Mouse (Mus musculus): Measurements from ENCODE around the gene Pgp. TPM values are rescaled to one million over a fixed set of nuclear protein-coding genes. Genes with fewer than 3 reads are reported as not detected.
"Not testable (repeated sequence)": the region's sequence is repeated elsewhere in the genome, so short reads cannot be mapped to it uniquely, and the experiment has no call there.

The Pgp gene
- 48.8 and 102 TPM in 2 replicates for polyA plus RNA-seq (2012; ENCODE audit: insufficient read depth, low replicate concordance)

GRCm38 (mm10) chr17:24469910-24470602, at the start of gene Pgp, which contains the start of gene E4f1:
Gene Pgp (plus strand): TSS chr17:24470392.
Gene E4f1 (minus strand): TSS chr17:24470313.
- no peaks in the 10 kb centered on the region for H3K9me3 ChIP-seq
- no peaks in the 10 kb centered on the region for H3K27me3 ChIP-seq (replicated peaks)
- TF ChIP-seq FLI1 (IDR thresholded peaks at IDR 0.05; ENCODE audit: low read length) (no peak), GATA1 (IDR thresholded peaks at IDR 0.05; ENCODE audit: borderline replicate concordance, low read length) (no peak)
- H3K36me3 ChIP-seq (replicated peaks; ENCODE audit: low read length), result peaks cover 59% of the 10 kb centered on the region
- H3K4me3 ChIP-seq (replicated peaks), result peak within 1 kb of the TSS; percentile 93
- peaks cover 44% of the 10 kb centered on the region for H3K4me1 ChIP-seq

DNA sequence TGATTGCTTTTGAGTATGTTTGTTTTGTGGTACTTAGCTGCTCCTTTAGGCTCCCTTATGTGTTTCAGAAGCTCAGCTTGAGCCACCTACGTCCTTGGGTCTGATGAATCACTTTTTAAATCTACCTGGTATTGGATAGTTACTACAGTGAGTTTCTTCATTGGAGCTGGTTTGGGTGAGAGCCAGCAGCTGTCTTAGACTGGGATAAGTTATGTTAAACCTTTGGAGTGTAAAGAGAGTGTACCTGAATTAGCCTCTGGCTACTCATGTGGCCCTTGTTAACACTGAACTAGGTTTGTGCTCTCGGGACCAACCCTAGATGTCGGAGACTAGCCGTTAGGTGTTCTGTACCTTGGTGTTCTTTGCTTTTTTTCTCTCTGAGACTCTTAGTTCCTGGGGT, 47.1 kb upstream of the Pgp start:
- H3K27me3 ChIP-seq (replicated peaks), result no peaks in the 10 kb centered on the region
- TF ChIP-seq FLI1 (IDR thresholded peaks at IDR 0.05; ENCODE audit: low read length) (no peak), GATA1 (IDR thresholded peaks at IDR 0.05; ENCODE audit: borderline replicate concordance, low read length) (no peak)
- no peaks in the 10 kb centered on the region for H3K9me3 ChIP-seq
- H3K4me1 ChIP-seq, result peaks cover 24% of the 10 kb centered on the region
- peaks cover 70% of the 10 kb centered on the region for H3K36me3 ChIP-seq (replicated peaks; ENCODE audit: low read length)
- H3K4me3 ChIP-seq (replicated peaks), result no peak overlapping the region

- Histone ChIP-seq H3K36me3 (replicated peaks; ENCODE audit: low read length) (peaks cover 64% of the 10 kb centered on the region), H3K4me3 (replicated peaks) (no peak overlapping the region), H3K27me3 (replicated peaks) (no peaks in the 10 kb centered on the region), H3K9me3 (no peaks in the 10 kb centered on the region), H3K4me1 (peaks cover 16% of the 10 kb centered on the region)
- TF ChIP-seq FLI1 (IDR thresholded peaks at IDR 0.05; ENCODE audit: low read length), result no peak
- TF ChIP-seq GATA1 (IDR thresholded peaks at IDR 0.05; ENCODE audit: borderline replicate concordance, low read length), result no peak
These were observed 45.7 kb upstream of the Pgp start for GRCm38 (mm10) chr17:24424489-24424888.

- not testable (repeated sequence) for H3K4me3 ChIP-seq (replicated peaks); H3K27me3 ChIP-seq (replicated peaks); H3K9me3 ChIP-seq
- Histone ChIP-seq H3K4me1 (peaks cover 19% of the 10 kb centered on the region), H3K36me3 (replicated peaks; ENCODE audit: low read length) (peaks cover 63% of the 10 kb centered on the region)
These were observed 44.9 kb upstream of the Pgp start for GRCm38 (mm10) chr17:24425326-24425725.

- no peak for TF ChIP-seq FLI1 (IDR thresholded peaks at IDR 0.05; ENCODE audit: low read length)
- TF ChIP-seq GATA1 (IDR thresholded peaks at IDR 0.05; ENCODE audit: borderline replicate concordance, low read length), result no peak
- H3K4me1 ChIP-seq, result peaks cover 25% of the 10 kb centered on the region
- H3K36me3 ChIP-seq (replicated peaks; ENCODE audit: low read length), result peaks cover 60% of the 10 kb centered on the region
- no peaks in the 10 kb centered on the region for H3K27me3 ChIP-seq (replicated peaks)
- no peaks in the 10 kb centered on the region for H3K9me3 ChIP-seq
- H3K4me3 ChIP-seq (replicated peaks), result peak overlapping the region; percentile 80
These were observed 44.3 kb upstream of the Pgp start for GRCm38 (mm10) chr17:24425905-24426304.

GRCm38 (mm10) chr17:24426471-24427169, 43.6 kb upstream of the Pgp start, which contains the start of gene Eci1:
Gene Eci1 (plus strand): TSS chr17:24426641.
- H3K9me3 ChIP-seq, result no peaks in the 10 kb centered on the region
- H3K4me3 ChIP-seq (replicated peaks), result peak within 1 kb of the TSS; percentile 98
- H3K27me3 ChIP-seq (replicated peaks), result no peaks in the 10 kb centered on the region
- TF ChIP-seq FLI1 (IDR thresholded peaks at IDR 0.05; ENCODE audit: low read length), result no peak
- TF ChIP-seq GATA1 (IDR thresholded peaks at IDR 0.05; ENCODE audit: borderline replicate concordance, low read length), result no peak
- peaks cover 26% of the 10 kb centered on the region for H3K4me1 ChIP-seq
- H3K36me3 ChIP-seq (replicated peaks; ENCODE audit: low read length), result peaks cover 54% of the 10 kb centered on the region

- Histone ChIP-seq H3K36me3 (replicated peaks; ENCODE audit: low read length) (peaks cover 52% of the 10 kb centered on the region), H3K27me3 (replicated peaks) (no peaks in the 10 kb centered on the region), H3K4me1 (peaks cover 26% of the 10 kb centered on the region), H3K9me3 (no peaks in the 10 kb centered on the region), H3K4me3 (replicated peaks) (peak overlapping the region; percentile 98)
- TF ChIP-seq GATA1 (IDR thresholded peaks at IDR 0.05; ENCODE audit: borderline replicate concordance, low read length), result no peak
These were observed 43.0 kb upstream of the Pgp start for GRCm38 (mm10) chr17:24427170-24427557.

DNA sequence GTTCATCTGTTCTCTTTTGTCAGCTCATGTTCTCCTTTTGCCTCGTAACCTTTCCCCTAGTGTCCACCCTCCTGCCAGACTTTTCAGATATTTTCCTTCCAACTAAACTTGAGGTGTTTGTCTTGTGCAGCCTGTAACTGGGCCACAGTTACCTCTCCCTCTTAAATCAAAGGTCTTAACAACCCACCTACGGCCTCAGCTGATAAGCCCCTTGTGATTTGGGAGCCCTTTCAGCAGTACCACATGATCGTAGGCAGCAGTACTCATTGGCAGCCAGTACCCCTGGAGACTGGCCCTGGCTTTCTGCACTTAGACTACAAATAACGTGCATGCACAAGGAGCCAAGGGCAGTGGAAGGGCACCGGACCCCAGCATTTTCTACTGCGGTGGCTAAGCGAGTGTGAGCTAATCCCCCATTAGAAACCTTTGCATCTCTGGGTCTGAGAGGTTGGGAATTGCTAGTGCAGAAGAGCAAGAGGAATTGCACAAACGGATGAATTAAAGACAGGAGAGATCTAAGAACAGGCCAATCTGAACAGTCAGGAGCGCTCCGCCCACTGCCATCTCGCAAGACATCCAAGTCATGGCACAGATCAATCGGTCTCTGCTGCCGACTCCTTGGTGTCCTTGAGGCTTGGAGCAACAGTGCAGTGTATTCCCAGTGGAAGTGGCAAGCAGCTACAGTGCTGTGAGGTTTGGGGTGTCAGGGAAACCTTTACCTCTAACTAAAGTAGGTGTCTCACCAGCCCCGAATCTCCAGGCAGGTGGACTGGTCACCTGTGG, 40.8 kb upstream of the Pgp start:
- Histone ChIP-seq H3K27me3 (replicated peaks) (no peaks in the 10 kb centered on the region), H3K4me3 (replicated peaks) (no peak overlapping the region), H3K36me3 (replicated peaks; ENCODE audit: low read length) (peaks cover 50% of the 10 kb centered on the region), H3K4me1 (peaks cover 26% of the 10 kb centered on the region), H3K9me3 (no peaks in the 10 kb centered on the region)
- TF ChIP-seq GATA1 (IDR thresholded peaks at IDR 0.05; ENCODE audit: borderline replicate concordance, low read length) (no peak), FLI1 (IDR thresholded peaks at IDR 0.05; ENCODE audit: low read length) (no peak)

DNA sequence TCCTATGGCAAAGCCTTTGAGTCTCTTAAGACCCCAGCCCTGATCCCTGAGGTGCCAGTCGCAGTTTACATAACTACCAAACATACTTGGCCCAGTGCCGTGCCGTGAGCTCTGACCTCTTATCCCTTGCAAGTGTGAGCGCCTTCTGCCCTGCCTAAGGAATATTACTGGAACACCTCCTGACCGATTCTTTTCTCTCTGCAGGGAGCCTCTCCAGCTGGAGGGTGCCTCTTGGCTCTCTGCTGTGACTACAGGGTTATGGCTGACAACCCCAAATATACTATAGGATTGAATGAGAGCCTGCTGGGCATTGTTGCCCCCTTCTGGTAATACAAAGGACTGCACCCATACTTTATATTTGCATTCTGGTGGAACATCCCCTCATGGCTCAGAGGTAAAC, 33.2 kb upstream of the Pgp start:
- TF ChIP-seq FLI1 (IDR thresholded peaks at IDR 0.05; ENCODE audit: low read length) (no peak), GATA1 (IDR thresholded peaks at IDR 0.05; ENCODE audit: borderline replicate concordance, low read length) (no peak)
- H3K36me3 ChIP-seq (replicated peaks; ENCODE audit: low read length), result peaks cover 90% of the 10 kb centered on the region
- no peak overlapping the region for H3K4me3 ChIP-seq (replicated peaks)
- H3K4me1 ChIP-seq, result no peaks in the 10 kb centered on the region
- no peaks in the 10 kb centered on the region for H3K9me3 ChIP-seq
- H3K27me3 ChIP-seq (replicated peaks), result no peaks in the 10 kb centered on the region

DNA sequence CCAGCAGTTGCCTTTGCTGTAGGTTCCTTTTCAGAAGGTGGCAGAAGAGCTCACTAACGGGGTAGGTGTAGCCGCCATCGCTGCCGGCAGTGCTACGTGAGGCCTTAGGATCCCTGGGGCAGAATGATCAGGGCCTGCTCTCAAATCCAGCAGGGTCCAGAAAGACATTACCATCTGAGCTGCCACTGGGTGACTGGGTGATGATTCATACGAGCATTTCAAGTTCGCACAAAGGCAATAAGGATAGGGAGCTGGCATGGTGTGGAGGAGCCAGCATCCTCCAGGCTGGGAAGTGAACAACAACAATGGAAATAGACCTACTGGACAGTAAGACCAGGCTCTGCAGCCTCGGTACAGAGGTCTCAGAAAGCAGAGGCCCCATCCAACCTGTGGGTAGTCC, 29.8 kb upstream of the Pgp start:
- H3K36me3 ChIP-seq (replicated peaks; ENCODE audit: low read length), result peaks cover 96% of the 10 kb centered on the region

More for the DNA sequence above, 29.8 kb upstream of the Pgp start:
- no peaks in the 10 kb centered on the region for H3K4me1 ChIP-seq
- no peak overlapping the region for H3K4me3 ChIP-seq (replicated peaks)
- H3K9me3 ChIP-seq, result no peaks in the 10 kb centered on the region
- TF ChIP-seq GATA1 (IDR thresholded peaks at IDR 0.05; ENCODE audit: borderline replicate concordance, low read length) (no peak), FLI1 (IDR thresholded peaks at IDR 0.05; ENCODE audit: low read length) (no peak)
- H3K27me3 ChIP-seq (replicated peaks), result no peaks in the 10 kb centered on the region
